Mouse (Mus musculus) kidney, adult 18-20 months (tissue): Measurements from ENCODE around the gene Olfr1474.
"Not testable (repeated sequence)": the region's sequence is repeated elsewhere in the genome, so short reads cannot be mapped to it uniquely, and the experiment has no call there.

ENCODE experiments used
- DNase-seq: peaks from one replicate; pipeline ENCODE4 v3.0.0; 2021

The Olfr1474 gene

GRCm38 (mm10) chr19:13469265-13469664 is at the start of gene Olfr1474:
Gene Olfr1474, plus strand, starts transcription at chr19:13469565.
- DNase-seq, result not testable (repeated sequence)

GRCm38 (mm10) chr19:13443109-13443508 is 26.3 kb upstream of the Olfr1474 start, which contains the start of gene Olfr1471:
Gene Olfr1471, plus strand, starts transcription at chr19:13443409.
- DNase-seq, result not testable (repeated sequence)

- DNase-seq, result no peak
Measured at GRCm38 (mm10) chr19:13455986-13456385, 13.4 kb upstream of the Olfr1474 start, which contains the start of gene Olfr1472. Gene Olfr1472, minus strand, starts transcription at chr19:13456086.

DNA sequence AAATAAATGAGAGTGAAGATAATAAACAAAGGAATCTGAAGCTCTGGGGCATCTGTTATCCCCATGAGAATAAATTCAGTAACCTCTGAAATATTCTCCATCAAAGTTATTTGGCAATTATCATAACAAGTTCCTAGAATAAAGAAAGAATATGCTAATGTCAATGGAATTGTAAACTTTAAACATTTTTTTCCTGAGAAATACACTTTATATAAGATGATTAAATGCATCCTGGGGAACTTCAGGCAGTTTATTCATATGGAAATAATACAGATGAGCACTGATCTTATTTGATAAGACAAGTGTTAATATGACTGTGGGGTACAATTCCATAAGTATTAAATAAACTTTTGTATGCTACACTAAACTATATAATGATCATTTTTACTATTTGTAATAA is 10.7 kb downstream of the Olfr1474 start, which contains the start of gene Olfr1475:
Gene Olfr1475, minus strand, starts transcription at position 101 of the 400 bp plus-strand sequence.
- DNase-seq, result no peak

- DNase-seq, result no peak
Measured at GRCm38 (mm10) chr19:13500246-13500645, 30.9 kb downstream of the Olfr1474 start, which contains the start of gene Olfr1477. Gene Olfr1477, plus strand, starts transcription at chr19:13500546.
